22 mouse cellular contexts compared by ENCODE assay signal in genomic region chr7:89579539-89579938, GRCm38 (mm10). TPM values are rescaled to one million over a fixed set of nuclear protein-coding genes. Genes with fewer than 3 reads are reported as not detected.
A peak's percentile ranks its signal among the peaks of the same experiment; 100 is the strongest.
DNase-seq lines count a peak whose midpoint lies in the region; ATAC-seq lines count a peak whose summit lies in the region.
"Had no signal": no experiment of that assay in that cellular context is flagged by ENCODE, and none has a peak within 500 bp of the region (broad histone marks: within the 10 kb centered on the region; RNA-seq: fewer than 3 reads in every experiment).

No protein-coding gene starts in this region.

- peak; percentile 48 for DNase-seq in embryonic facial prominence, embryonic 14.5 days (ENCODE audit: low spot score)
- no peak for DNase-seq in embryonic facial prominence, embryonic 10.5 days (ENCODE audit: low spot score)
- DNase-seq in midbrain, embryonic 11.5 days (ENCODE audit: low spot score, missing footprints) = no peak
- DNase-seq in midbrain, embryonic 10.5 days (ENCODE audit: low spot score) = no peak
- peak; percentile 41 for DNase-seq in retina, embryonic 14.5 days (ENCODE audit: low spot score)
- DNase-seq in cerebellum, adult 18-20 months = no peak
- DNase-seq: adrenal gland, postnatal 14 days; cerebellum, adult 2 months; cerebellum, postnatal 10 days; gastrocnemius, postnatal 10 days; heart, adult 18-20 months; heart, postnatal 10 days; heart, postnatal 4 days had no signal

- H3K4me3 ChIP-seq in embryonic facial prominence, embryonic 14.5 days (ENCODE audit: low read depth, low read length) = no peak overlapping the region
- no peak overlapping the region for H3K4me3 ChIP-seq in embryonic facial prominence, embryonic 10.5 days
- H3K4me3 ChIP-seq in midbrain, embryonic 11.5 days (ENCODE audit: low read depth, low read length) = no peak overlapping the region
- no peak overlapping the region for H3K4me3 ChIP-seq in midbrain, embryonic 10.5 days
- no peak overlapping the region for H3K4me3 ChIP-seq in stomach, embryonic 16.5 days (replicated peaks; ENCODE audit: low read length)
- no peak overlapping the region for H3K4me3 ChIP-seq in neural tube, embryonic 15.5 days (replicated peaks)
- H3K4me3 ChIP-seq: embryonic facial prominence, embryonic 13.5 days; erythroblast, embryonic 14.5 days; forebrain, embryonic 10.5 days; forebrain, embryonic 15.5 days; heart, embryonic 10.5 days; hindbrain, embryonic 12.5 days had no signal

- no peak for ATAC-seq in embryonic facial prominence, embryonic 14.5 days (ENCODE audit: low read depth)
- peak; percentile 78; the same call in 1 of the 2 replicates for ATAC-seq in midbrain, embryonic 11.5 days (ENCODE audit: low FRiP score)
- ATAC-seq in stomach, embryonic 16.5 days (ENCODE audit: insufficient read depth, low FRiP score) = peak; percentile 60; the same call in 1 of the 2 replicates
- no peak for ATAC-seq in neural tube, embryonic 15.5 days (ENCODE audit: low FRiP score)
- ATAC-seq: forebrain, embryonic 15.5 days; hindbrain, embryonic 16.5 days had no signal

- H3K4me2 ChIP-seq in embryonic facial prominence, embryonic 14.5 days (ENCODE audit: low read depth, low read length) = no peak overlapping the region
- no peak overlapping the region for H3K4me2 ChIP-seq in midbrain, embryonic 11.5 days
- no peak overlapping the region for H3K4me2 ChIP-seq in stomach, embryonic 16.5 days (ENCODE audit: low read depth, low read length)
- H3K4me2 ChIP-seq in neural tube, embryonic 15.5 days = no peak overlapping the region
- H3K4me2 ChIP-seq: embryonic facial prominence, embryonic 13.5 days; forebrain, embryonic 15.5 days; hindbrain, embryonic 12.5 days had no signal

- H3K9me3 ChIP-seq in embryonic facial prominence, embryonic 14.5 days (ENCODE audit: control insufficient read depth, low read length) = no peaks in the 10 kb centered on the region
- H3K9me3 ChIP-seq in embryonic facial prominence, embryonic 10.5 days = no peaks in the 10 kb centered on the region
- no peaks in the 10 kb centered on the region for H3K9me3 ChIP-seq in midbrain, embryonic 11.5 days (ENCODE audit: control insufficient read depth, low read length)
- no peaks in the 10 kb centered on the region for H3K9me3 ChIP-seq in midbrain, embryonic 10.5 days (replicated peaks)
- H3K9me3 ChIP-seq in stomach, embryonic 16.5 days (replicated peaks; ENCODE audit: control insufficient read depth, low read length) = no peaks in the 10 kb centered on the region
- no peaks in the 10 kb centered on the region for H3K9me3 ChIP-seq in neural tube, embryonic 15.5 days (replicated peaks)
- H3K9me3 ChIP-seq: embryonic facial prominence, embryonic 13.5 days; forebrain, embryonic 10.5 days; forebrain, embryonic 15.5 days; heart, embryonic 10.5 days; hindbrain, embryonic 12.5 days had no signal

- 63% methylated on average over 6 of the region's 6 CpGs for WGBS in embryonic facial prominence, embryonic 14.5 days
- WGBS in embryonic facial prominence, embryonic 10.5 days = 75% methylated on average over 6 of the region's 6 CpGs
- WGBS in midbrain, embryonic 11.5 days = 53% methylated on average over 6 of the region's 6 CpGs
- WGBS in midbrain, embryonic 10.5 days = 52% methylated on average over 6 of the region's 6 CpGs
- WGBS in stomach, embryonic 16.5 days = 51% methylated on average over 6 of the region's 6 CpGs
- WGBS in neural tube, embryonic 15.5 days = 53% methylated on average over 6 of the region's 6 CpGs

- no peak overlapping the region for H3K27ac ChIP-seq in embryonic facial prominence, embryonic 14.5 days (replicated peaks; ENCODE audit: low read depth, low read length)
- no peak overlapping the region for H3K27ac ChIP-seq in embryonic facial prominence, embryonic 10.5 days (replicated peaks)
- no peak overlapping the region for H3K27ac ChIP-seq in midbrain, embryonic 11.5 days (ENCODE audit: low read depth, low read length)
- no peak overlapping the region for H3K27ac ChIP-seq in midbrain, embryonic 10.5 days (replicated peaks)
- H3K27ac ChIP-seq in stomach, embryonic 16.5 days (ENCODE audit: low read length) = no peak overlapping the region
- H3K27ac ChIP-seq in neural tube, embryonic 15.5 days (replicated peaks) = no peak overlapping the region
- H3K27ac ChIP-seq: embryonic facial prominence, embryonic 13.5 days; forebrain, embryonic 10.5 days; forebrain, embryonic 15.5 days; heart, embryonic 10.5 days; hindbrain, embryonic 12.5 days had no signal

- no peak overlapping the region for H3K9ac ChIP-seq in embryonic facial prominence, embryonic 14.5 days (ENCODE audit: low read depth, low read length)
- H3K9ac ChIP-seq in midbrain, embryonic 11.5 days (ENCODE audit: low read length) = no peak overlapping the region
- H3K9ac ChIP-seq in stomach, embryonic 16.5 days (ENCODE audit: low read length) = no peak overlapping the region
- H3K9ac ChIP-seq in neural tube, embryonic 15.5 days (replicated peaks) = no peak overlapping the region
- H3K9ac ChIP-seq: embryonic facial prominence, embryonic 13.5 days; forebrain, embryonic 15.5 days; hindbrain, embryonic 12.5 days had no signal

- no peaks in the 10 kb centered on the region for H3K27me3 ChIP-seq in embryonic facial prominence, embryonic 14.5 days (replicated peaks; ENCODE audit: control insufficient read depth, insufficient read depth, low read length)
- no peaks in the 10 kb centered on the region for H3K27me3 ChIP-seq in embryonic facial prominence, embryonic 10.5 days (replicated peaks; ENCODE audit: low read depth, poor library complexity, severe bottlenecking)
- no peaks in the 10 kb centered on the region for H3K27me3 ChIP-seq in midbrain, embryonic 11.5 days (ENCODE audit: control insufficient read depth, insufficient read depth, low read length)
- no peaks in the 10 kb centered on the region for H3K27me3 ChIP-seq in midbrain, embryonic 10.5 days (ENCODE audit: low read depth, poor library complexity, severe bottlenecking)
- H3K27me3 ChIP-seq in stomach, embryonic 16.5 days (ENCODE audit: control insufficient read depth, insufficient read depth, low read length) = no peaks in the 10 kb centered on the region
- H3K27me3 ChIP-seq in neural tube, embryonic 15.5 days (replicated peaks) = no peaks in the 10 kb centered on the region
- H3K27me3 ChIP-seq: embryonic facial prominence, embryonic 13.5 days; forebrain, embryonic 15.5 days; hindbrain, embryonic 12.5 days had no signal

- H3K36me3 ChIP-seq in embryonic facial prominence, embryonic 14.5 days (ENCODE audit: control insufficient read depth, insufficient read depth, low read length) = no peaks in the 10 kb centered on the region
- no peaks in the 10 kb centered on the region for H3K36me3 ChIP-seq in embryonic facial prominence, embryonic 10.5 days (replicated peaks)
- no peaks in the 10 kb centered on the region for H3K36me3 ChIP-seq in midbrain, embryonic 11.5 days (ENCODE audit: control insufficient read depth, insufficient read depth, low read length)
- no peaks in the 10 kb centered on the region for H3K36me3 ChIP-seq in midbrain, embryonic 10.5 days
- H3K36me3 ChIP-seq in stomach, embryonic 16.5 days (ENCODE audit: control insufficient read depth, insufficient read depth, low read length) = no peaks in the 10 kb centered on the region
- H3K36me3 ChIP-seq in neural tube, embryonic 15.5 days = no peaks in the 10 kb centered on the region
- H3K36me3 ChIP-seq: embryonic facial prominence, embryonic 13.5 days; forebrain, embryonic 10.5 days; forebrain, embryonic 15.5 days; heart, embryonic 10.5 days; hindbrain, embryonic 12.5 days had no signal

- H3K4me1 ChIP-seq in embryonic facial prominence, embryonic 14.5 days (ENCODE audit: control insufficient read depth, insufficient read depth, low read length) = peaks cover 3% of the 10 kb centered on the region; the same call in 1 of the 2 replicates
- peaks cover 4% of the 10 kb centered on the region for H3K4me1 ChIP-seq in embryonic facial prominence, embryonic 10.5 days
- H3K4me1 ChIP-seq in midbrain, embryonic 11.5 days (ENCODE audit: control insufficient read depth, insufficient read depth, low read length) = no peaks in the 10 kb centered on the region
- H3K4me1 ChIP-seq in midbrain, embryonic 10.5 days = peaks cover 17% of the 10 kb centered on the region
- no peaks in the 10 kb centered on the region for H3K4me1 ChIP-seq in stomach, embryonic 16.5 days (ENCODE audit: control insufficient read depth, insufficient read depth, low read length)
- no peaks in the 10 kb centered on the region for H3K4me1 ChIP-seq in neural tube, embryonic 15.5 days
- H3K4me1 ChIP-seq: forebrain, embryonic 15.5 days; heart, embryonic 10.5 days; hindbrain, embryonic 12.5 days had no signal

RNA-seq across cellular contexts. Expression of gene Prss23, which starts 52.6 kb away (rescaled TPM):
- polyA plus RNA-seq in embryonic facial prominence, embryonic 14.5 days (2014; fragmentation: Nextera tagmentation; extraction: Ambion mirVana) = 78.6 and 82.6 TPM in 2 replicates
- polyA plus RNA-seq in embryonic facial prominence, embryonic 10.5 days (2016; fragmentation: Nextera tagmentation; extraction: Ambion mirVana) = 33.1 and 33.4 TPM in 2 replicates
- 34.9 and 36.1 TPM in 2 replicates for polyA plus RNA-seq in midbrain, embryonic 11.5 days (2014; fragmentation: Nextera tagmentation; extraction: Ambion mirVana)
- 24.1 and 26.4 TPM in 2 replicates for polyA plus RNA-seq in midbrain, embryonic 10.5 days (2016; fragmentation: Nextera tagmentation; extraction: Ambion mirVana)
- 69.7 and 71.4 TPM in 2 replicates for polyA plus RNA-seq in stomach, embryonic 16.5 days (2015; fragmentation: Nextera tagmentation; extraction: Ambion mirVana)
- polyA plus RNA-seq in neural tube, embryonic 15.5 days (2015; fragmentation: Nextera tagmentation; extraction: Ambion mirVana) = 15.5 and 27.6 TPM in 2 replicates
- polyA plus RNA-seq: erythroblast, embryonic 14.5 days had no signal

RNA-seq across cellular contexts. Expression of gene Me3, which starts 52.7 kb away (rescaled TPM):
- 1.6 and 1.9 TPM in 2 replicates for polyA plus RNA-seq in embryonic facial prominence, embryonic 14.5 days (2014; fragmentation: Nextera tagmentation; extraction: Ambion mirVana)
- polyA plus RNA-seq in embryonic facial prominence, embryonic 10.5 days (2016; fragmentation: Nextera tagmentation; extraction: Ambion mirVana) = 1.5 and 2.6 TPM in 2 replicates
- 0.84 and 0.86 TPM in 2 replicates for polyA plus RNA-seq in midbrain, embryonic 11.5 days (2014; fragmentation: Nextera tagmentation; extraction: Ambion mirVana)
- polyA plus RNA-seq in midbrain, embryonic 10.5 days (2016; fragmentation: Nextera tagmentation; extraction: Ambion mirVana) = 1.1 and 1.3 TPM in 2 replicates
- 4.1 and 4.2 TPM in 2 replicates for polyA plus RNA-seq in stomach, embryonic 16.5 days (2015; fragmentation: Nextera tagmentation; extraction: Ambion mirVana)
- 16.8 and 19.1 TPM in 2 replicates for polyA plus RNA-seq in neural tube, embryonic 15.5 days (2015; fragmentation: Nextera tagmentation; extraction: Ambion mirVana)
- polyA plus RNA-seq: erythroblast, embryonic 14.5 days had no signal

Comparison
In these comparisons a context has a peak if more than half of its experiments do, and no peak if none do; other contexts are left out.
1. DNase-seq: peak in embryonic facial prominence, embryonic 14.5 days (single experiment) and retina, embryonic 14.5 days (single experiment); none in embryonic facial prominence, embryonic 10.5 days (single experiment), midbrain, embryonic 11.5 days (single experiment), midbrain, embryonic 10.5 days (single experiment) and cerebellum, adult 18-20 months (0 of 2).
2. ATAC-seq: peak in midbrain, embryonic 11.5 days (single experiment) and stomach, embryonic 16.5 days (single experiment); none in embryonic facial prominence, embryonic 14.5 days (single experiment) and neural tube, embryonic 15.5 days (single experiment).